ENCODE assay signal across 9 mouse cellular contexts in genomic region chr4:150898716-150899365, GRCm38 (mm10). TPM values are rescaled to one million over a fixed set of nuclear protein-coding genes. Genes with fewer than 3 reads are reported as not detected.
DNase-seq lines count a peak whose midpoint lies in the region; ATAC-seq and TF ChIP-seq lines count a peak whose summit lies in the region.
"Had no signal": no experiment of that assay in that cellular context is flagged by ENCODE, and none has a peak within 500 bp of the region (broad histone marks: within the 10 kb centered on the region; RNA-seq: fewer than 3 reads in every experiment).

No protein-coding gene starts in this region.

- peak; percentile 30 for DNase-seq in 3134 (ENCODE audit: extremely low read depth, insufficient read length, low spot score)
- DNase-seq in ES-E14 (ENCODE audit: low read depth, low spot score) = peak; percentile 68
- DNase-seq in cerebellum, adult 9-10 months = peak; percentile 69
- peak; percentile 63 to 66 for DNase-seq in gastrocnemius, postnatal 4 days (ENCODE audit: low spot score in 2 of 2)
- DNase-seq in lung, postnatal 0 days (ENCODE audit: low spot score) = peak; percentile 91
- peak; percentile 67 for DNase-seq in ovary, postnatal 14 days (ENCODE audit: low spot score)
- DNase-seq in thymus, postnatal 36 days = peak; percentile 82

- H3K27ac ChIP-seq in ES-E14 (ENCODE audit: insufficient read depth, low read depth, low read length, poor library complexity, severe bottlenecking) = no peak overlapping the region; the same call in 1 of the 2 replicates
- H3K27ac ChIP-seq in kidney, embryonic 16.5 days (ENCODE audit: low read length) = no peak overlapping the region
- no peak overlapping the region for H3K27ac ChIP-seq in lung, postnatal 0 days (ENCODE audit: low read length)

- no peaks in the 10 kb centered on the region for H3K9me3 ChIP-seq in ES-E14 (ENCODE audit: control insufficient read depth, insufficient read depth, low read depth, low read length)
- no peaks in the 10 kb centered on the region for H3K9me3 ChIP-seq in kidney, embryonic 16.5 days (ENCODE audit: low read length)
- no peaks in the 10 kb centered on the region for H3K9me3 ChIP-seq in lung, postnatal 0 days (ENCODE audit: low read length)

- peak overlapping the region in 1 of 2 experiments; percentile 7; a peak in 1 of 4 replicates for H3K4me3 ChIP-seq in ES-E14 (ENCODE audit: insufficient read depth in 1 of 2, low read depth in 1 of 2, low read length in 2 of 2, poor library complexity in 1 of 2, severe bottlenecking in 1 of 2)
- H3K4me3 ChIP-seq in kidney, embryonic 16.5 days (ENCODE audit: low read length) = no peak overlapping the region
- H3K4me3 ChIP-seq in lung, postnatal 0 days (ENCODE audit: low read depth, low read length) = no peak overlapping the region
- H3K4me3 ChIP-seq: myocyte had no signal

- peaks cover 63% of the 10 kb centered on the region for H3K36me3 ChIP-seq in ES-E14 (ENCODE audit: control insufficient read depth, insufficient read depth, low read length, poor library complexity, severe bottlenecking)
- peaks cover 63% of the 10 kb centered on the region for H3K36me3 ChIP-seq in kidney, embryonic 16.5 days (ENCODE audit: insufficient read depth, low read length)
- H3K36me3 ChIP-seq in lung, postnatal 0 days (ENCODE audit: insufficient read depth, low read length) = peaks cover 36% of the 10 kb centered on the region

- H3K4me2 ChIP-seq in kidney, embryonic 16.5 days (replicated peaks; ENCODE audit: low read depth, low read length) = no peak overlapping the region
- H3K4me2 ChIP-seq in lung, postnatal 0 days (replicated peaks; ENCODE audit: low read depth, low read length) = no peak overlapping the region

- H3K4me1 ChIP-seq in ES-E14 (ENCODE audit: control insufficient read depth in 2 of 2, insufficient read depth in 2 of 2, low read length in 2 of 2, poor library complexity in 1 of 2) = peaks cover 2 to 39% of the 10 kb centered on the region in 2 experiments; a peak in 2 of 4 replicates
- peaks cover 14% of the 10 kb centered on the region; the same call in 1 of the 2 replicates for H3K4me1 ChIP-seq in kidney, embryonic 16.5 days (ENCODE audit: insufficient read depth, low read length)
- H3K4me1 ChIP-seq in lung, postnatal 0 days (ENCODE audit: insufficient read depth, low read depth, low read length) = no peaks in the 10 kb centered on the region

- peak; percentile 97 for TF ChIP-seq CTCF in lung, postnatal 0 days (IDR thresholded peaks at IDR 0.05)

- WGBS in kidney, embryonic 16.5 days = 48% methylated on average over 13 of the region's 13 CpGs
- 50% methylated on average over 13 of the region's 13 CpGs for WGBS in lung, postnatal 0 days

- no peak for TF ChIP-seq EP300 in lung, postnatal 0 days (IDR thresholded peaks at IDR 0.05)

- ATAC-seq in kidney, embryonic 16.5 days (ENCODE audit: low FRiP score, low TSS enrichment) = 0 out of 2 replicates have a peak, but pooled peaks have one; percentile 24
- peak; percentile 83 for ATAC-seq in lung, postnatal 0 days

- peak overlapping the region; percentile 39; the same call in 1 of the 2 replicates for H3K9ac ChIP-seq in ES-E14 (ENCODE audit: insufficient read depth, low read depth, low read length, poor library complexity, severe bottlenecking)
- H3K9ac ChIP-seq in kidney, embryonic 16.5 days (replicated peaks; ENCODE audit: low read length) = 0 out of 2 replicates have a peak overlapping the region, but pooled peaks have one; percentile 18
- no peak overlapping the region for H3K9ac ChIP-seq in lung, postnatal 0 days (replicated peaks; ENCODE audit: low read depth)

- in situ Hi-C loops in ES-E14 (cut with MboI; ENCODE audit: low sequenced_read_pairs in 2 of 2, unreplicated experiment in 2 of 2) = loop anchor here in 1 of 2 experiments (25.0 kb wide), 1 partner anchor 237 kb away; the partner anchor contains the start of gene Slc45a1

- H3K27me3 ChIP-seq in kidney, embryonic 16.5 days (ENCODE audit: insufficient read depth, low read length) = no peaks in the 10 kb centered on the region
- no peaks in the 10 kb centered on the region for H3K27me3 ChIP-seq in lung, postnatal 0 days (replicated peaks; ENCODE audit: insufficient read depth, low read length)

TF ChIP-seq in ES-E14, 5 proteins besides CTCF, POLR2A, EP300 and RAD21:
- TF ChIP-seq MAFK (IDR thresholded peaks at IDR 0.05; ENCODE audit: insufficient read depth, low read depth, low read length) = no peak
- peak; percentile 34; the same call in 1 of the 2 replicates for TF ChIP-seq ZC3H11A (IDR thresholded peaks at IDR 0.05; ENCODE audit: borderline replicate concordance, low read depth, low read length)
- TF ChIP-seq CHD2 (IDR thresholded peaks at IDR 0.05; ENCODE audit: low read depth, low read length) = no peak
- no peak for TF ChIP-seq ZNF384 (IDR thresholded peaks at IDR 0.05; ENCODE audit: low read depth, low read length)

RNA-seq across cellular contexts. Expression of gene Park7, which starts 15.4 kb away (rescaled TPM):
- total RNA-seq in ES-E14 (2012; rRNA removed) = 308 and 393 TPM in 2 replicates
- 100 to 1,000 TPM; 247 to 274 TPM for total RNA-seq in gastrocnemius, postnatal 4 days (2021)
- polyA plus RNA-seq in kidney, embryonic 16.5 days (2015; fragmentation: Nextera tagmentation; extraction: Ambion mirVana) = 404 and 421 TPM in 2 replicates
- 229 and 241 TPM in 2 replicates for polyA plus RNA-seq in lung, postnatal 0 days (2015; fragmentation: Nextera tagmentation; extraction: Ambion mirVana)

RNA-seq across cellular contexts. Expression of gene Tnfrsf9, which starts 15.5 kb away (rescaled TPM):
- total RNA-seq in ES-E14 (2012; rRNA removed) = 0.27 and 0.42 TPM in 2 replicates
- under 1 TPM; 0.17 to 0.57 TPM for total RNA-seq in gastrocnemius, postnatal 4 days (2021)
- 0.26 and 0.40 TPM in 2 replicates for polyA plus RNA-seq in kidney, embryonic 16.5 days (2015; fragmentation: Nextera tagmentation; extraction: Ambion mirVana)
- polyA plus RNA-seq in lung, postnatal 0 days (2015; fragmentation: Nextera tagmentation; extraction: Ambion mirVana) = 1.1 and 4.4 TPM in 2 replicates

RNA-seq across cellular contexts. Expression of gene Errfi1, which starts 45.1 kb away (rescaled TPM):
- total RNA-seq in ES-E14 (2012; rRNA removed) = 22.8 and 38.0 TPM in 2 replicates
- 10 to 100 TPM; 18.8 to 22.8 TPM for total RNA-seq in gastrocnemius, postnatal 4 days (2021)
- polyA plus RNA-seq in kidney, embryonic 16.5 days (2015; fragmentation: Nextera tagmentation; extraction: Ambion mirVana) = 32.8 and 33.4 TPM in 2 replicates
- 104 and 106 TPM in 2 replicates for polyA plus RNA-seq in lung, postnatal 0 days (2015; fragmentation: Nextera tagmentation; extraction: Ambion mirVana)

Comparison
In these comparisons a context has a peak if more than half of its experiments do, and no peak if none do; other contexts are left out.
1. DNase-seq: peak in every context shown above with its lines; median percentile 91 in lung, postnatal 0 days; 82 in thymus, postnatal 36 days; 69 in cerebellum, adult 9-10 months; 68 in ES-E14; 67 in ovary, postnatal 14 days; 64 in gastrocnemius, postnatal 4 days; 30 in 3134.